In genomic region chr14:103977769-103978168, GRCm38 (mm10) we compare ENCODE assay signal across 16 mouse cellular contexts.
"Had no signal": no experiment of that assay in that cellular context is flagged by ENCODE, and none has a peak within 500 bp of the region (broad histone marks: within the 10 kb centered on the region; RNA-seq: fewer than 3 reads in every experiment).

No protein-coding gene starts in this region.

- H3K27ac ChIP-seq: hindbrain, postnatal 0 days; limb, embryonic 15.5 days; liver, embryonic 13.5 days; midbrain, embryonic 12.5 days; neural tube, embryonic 13.5 days had no signal

- H3K4me2 ChIP-seq: limb, embryonic 15.5 days; liver, embryonic 13.5 days; midbrain, embryonic 12.5 days; neural tube, embryonic 13.5 days had no signal

- H3K4me1 ChIP-seq: limb, embryonic 15.5 days; liver, embryonic 13.5 days; midbrain, embryonic 12.5 days; neural tube, embryonic 13.5 days had no signal

- H3K9me3 ChIP-seq: limb, embryonic 15.5 days; liver, embryonic 13.5 days; midbrain, embryonic 12.5 days; neural tube, embryonic 13.5 days had no signal

- H3K36me3 ChIP-seq: limb, embryonic 15.5 days; liver, embryonic 13.5 days; midbrain, embryonic 12.5 days; neural tube, embryonic 13.5 days had no signal

- H3K9ac ChIP-seq: limb, embryonic 15.5 days; liver, embryonic 13.5 days; midbrain, embryonic 12.5 days; neural tube, embryonic 13.5 days had no signal

- ATAC-seq: hindbrain, postnatal 0 days; midbrain, embryonic 16.5 days had no signal

- DNase-seq: kidney, adult 11 months; kidney, adult 9 months; kidney, postnatal 25 days; layer of hippocampus, adult 9-11 months; layer of hippocampus, postnatal 36 days; liver, embryonic 13.5 days; retina, postnatal 1 day; right cerebral cortex, postnatal 4 days; spleen, adult 18-20 months; thymus, adult 18-20 months; thymus, postnatal 25 days had no signal

- H3K27me3 ChIP-seq: limb, embryonic 15.5 days; liver, embryonic 13.5 days; midbrain, embryonic 12.5 days; neural tube, embryonic 13.5 days had no signal

- H3K4me3 ChIP-seq: limb, embryonic 15.5 days; liver, embryonic 13.5 days; midbrain, embryonic 12.5 days; neural tube, embryonic 13.5 days had no signal
